Mouse (Mus musculus): ENCODE results near the gene Lrrc4. TPM values are rescaled to one million over a fixed set of nuclear protein-coding genes. Genes with fewer than 3 reads are reported as not detected.
A peak's percentile ranks its signal among the peaks of the same experiment; 100 is the strongest.

The Lrrc4 gene
- polyA plus RNA-seq, 1 experiment from 2014 or later: 0.40 TPM

- WGBS: 74% methylated on average over 3 of the region's 3 CpGs
- no peak overlapping the region for H3K4me2 ChIP-seq
- no peaks in the 10 kb centered on the region for H3K36me3 ChIP-seq
- H3K27me3 ChIP-seq (replicated peaks): no peaks in the 10 kb centered on the region
- no peak overlapping the region for H3K9ac ChIP-seq
- H3K27ac ChIP-seq (replicated peaks): no peak overlapping the region
- no peaks in the 10 kb centered on the region for H3K9me3 ChIP-seq
- H3K4me1 ChIP-seq: peaks cover 33% of the 10 kb centered on the region
- no peak overlapping the region for H3K4me3 ChIP-seq
- ATAC-seq (ENCODE audit: extremely low read depth, insufficient number of reproducible peaks, low FRiP score, low TSS enrichment): no peak
Measured at GRCm38 (mm10) chr6:28841569-28841968, 10.0 kb upstream of the Lrrc4 start.

- no peak overlapping the region for H3K27ac ChIP-seq (replicated peaks)
- ATAC-seq (ENCODE audit: extremely low read depth, insufficient number of reproducible peaks, low FRiP score, low TSS enrichment): no peak
- H3K4me1 ChIP-seq: peaks cover 22% of the 10 kb centered on the region
- no peak overlapping the region for H3K4me3 ChIP-seq
- no peaks in the 10 kb centered on the region for H3K36me3 ChIP-seq
- 0 out of 2 replicates have a peak, but pooled peaks cover 6% of the 10 kb centered on the region for H3K27me3 ChIP-seq (replicated peaks)
- H3K9ac ChIP-seq: no peak overlapping the region
- H3K9me3 ChIP-seq: no peaks in the 10 kb centered on the region
- no peak overlapping the region for H3K4me2 ChIP-seq
Measured at GRCm38 (mm10) chr6:28836600-28836999, 5.1 kb upstream of the Lrrc4 start.

GRCm38 (mm10) chr6:28834046-28834445 lies 2.5 kb upstream of the Lrrc4 start:
- no peaks in the 10 kb centered on the region for H3K36me3 ChIP-seq
- H3K9ac ChIP-seq: no peak overlapping the region
- ATAC-seq (ENCODE audit: extremely low read depth, insufficient number of reproducible peaks, low FRiP score, low TSS enrichment): no peak
- no peaks in the 10 kb centered on the region for H3K9me3 ChIP-seq
- H3K4me2 ChIP-seq: peak overlapping the region; percentile 97
- 58% methylated on average over 2 of the region's 2 CpGs for WGBS
- H3K4me1 ChIP-seq: peaks cover 18% of the 10 kb centered on the region
- H3K4me3 ChIP-seq: 0 out of 2 replicates have a peak overlapping the region, but pooled peaks have one; percentile 71
- peaks cover 26% of the 10 kb centered on the region for H3K27me3 ChIP-seq (replicated peaks)
- no peak overlapping the region for H3K27ac ChIP-seq (replicated peaks)

GRCm38 (mm10) chr6:28833380-28833822 lies 1.9 kb upstream of the Lrrc4 start:
- Histone ChIP-seq H3K9me3 (no peaks in the 10 kb centered on the region), H3K4me3 (peak overlapping the region; percentile 71), H3K27me3 (replicated peaks) (peaks cover 26% of the 10 kb centered on the region), H3K4me1 (peaks cover 21% of the 10 kb centered on the region), H3K36me3 (no peaks in the 10 kb centered on the region), H3K27ac (replicated peaks) (no peak overlapping the region), H3K4me2 (peak overlapping the region; percentile 97), H3K9ac (peak overlapping the region; percentile 85)
- ATAC-seq (ENCODE audit: extremely low read depth, insufficient number of reproducible peaks, low FRiP score, low TSS enrichment): peak; percentile 45; the same call in 1 of the 2 replicates
- 1% methylated on average over 41 of the region's 43 CpGs for WGBS

GRCm38 (mm10) chr6:28832751-28833291 lies 1.3 kb upstream of the Lrrc4 start:
- no peak; the same call in 1 of the 2 replicates for ATAC-seq (ENCODE audit: extremely low read depth, insufficient number of reproducible peaks, low FRiP score, low TSS enrichment)
- H3K36me3 ChIP-seq: no peaks in the 10 kb centered on the region
- H3K4me2 ChIP-seq: peak overlapping the region; percentile 97
- peaks cover 26% of the 10 kb centered on the region for H3K27me3 ChIP-seq (replicated peaks)
- peak overlapping the region; percentile 71 for H3K4me3 ChIP-seq
- H3K9ac ChIP-seq: peak overlapping the region; percentile 85
- H3K4me1 ChIP-seq: peaks cover 21% of the 10 kb centered on the region
- H3K27ac ChIP-seq (replicated peaks): no peak overlapping the region
- WGBS: under 1% methylated on average over 56 of the region's 58 CpGs
- H3K9me3 ChIP-seq: no peaks in the 10 kb centered on the region

GRCm38 (mm10) chr6:28831854-28832750 lies 555 bp upstream of the Lrrc4 start:
- peaks cover 26% of the 10 kb centered on the region for H3K27me3 ChIP-seq (replicated peaks)
- peak overlapping the region; percentile 85 for H3K9ac ChIP-seq
- no peaks in the 10 kb centered on the region for H3K9me3 ChIP-seq
- H3K4me1 ChIP-seq: peaks cover 27% of the 10 kb centered on the region
- ATAC-seq (ENCODE audit: extremely low read depth, insufficient number of reproducible peaks, low FRiP score, low TSS enrichment): peak; percentile 33; the same call in 1 of the 2 replicates
- no peak overlapping the region for H3K27ac ChIP-seq (replicated peaks)
- no peaks in the 10 kb centered on the region for H3K36me3 ChIP-seq
- under 1% methylated on average over 67 of the region's 82 CpGs for WGBS
- peak overlapping the region; percentile 71 for H3K4me3 ChIP-seq
- peak overlapping the region; percentile 97 for H3K4me2 ChIP-seq

- H3K4me3 ChIP-seq: no peak overlapping the region
- no peak overlapping the region for H3K9ac ChIP-seq
- peaks cover 26% of the 10 kb centered on the region for H3K27me3 ChIP-seq (replicated peaks)
- no peaks in the 10 kb centered on the region for H3K9me3 ChIP-seq
- H3K4me2 ChIP-seq: no peak overlapping the region
- H3K27ac ChIP-seq (replicated peaks): no peak overlapping the region
- H3K36me3 ChIP-seq: no peaks in the 10 kb centered on the region
- ATAC-seq (ENCODE audit: extremely low read depth, insufficient number of reproducible peaks, low FRiP score, low TSS enrichment): no peak
- peaks cover 29% of the 10 kb centered on the region for H3K4me1 ChIP-seq
- 92% methylated on average over 12 of the region's 12 CpGs for WGBS
Measured at GRCm38 (mm10) chr6:28830306-28830705, 1.2 kb downstream of the Lrrc4 start.

- 40% methylated on average over 6 of the region's 6 CpGs for WGBS
- Histone ChIP-seq H3K4me2 (peak overlapping the region; percentile 1; the same call in 1 of the 2 replicates), H3K27me3 (replicated peaks) (peaks cover 20% of the 10 kb centered on the region), H3K27ac (replicated peaks) (no peak overlapping the region), H3K9ac (no peak overlapping the region), H3K4me1 (peaks cover 24% of the 10 kb centered on the region), H3K4me3 (no peak overlapping the region), H3K9me3 (no peaks in the 10 kb centered on the region), H3K36me3 (no peaks in the 10 kb centered on the region)
- no peak for ATAC-seq (ENCODE audit: extremely low read depth, insufficient number of reproducible peaks, low FRiP score, low TSS enrichment)
Measured at GRCm38 (mm10) chr6:28828593-28828992, 3.0 kb downstream of the Lrrc4 start.

- peaks cover 20% of the 10 kb centered on the region for H3K27me3 ChIP-seq (replicated peaks)
- H3K9ac ChIP-seq: no peak overlapping the region
- H3K27ac ChIP-seq (replicated peaks): no peak overlapping the region
- no peak overlapping the region for H3K4me3 ChIP-seq
- no peaks in the 10 kb centered on the region for H3K9me3 ChIP-seq
- H3K4me2 ChIP-seq: no peak overlapping the region
- H3K4me1 ChIP-seq: peaks cover 21% of the 10 kb centered on the region
- ATAC-seq (ENCODE audit: extremely low read depth, insufficient number of reproducible peaks, low FRiP score, low TSS enrichment): no peak
- WGBS: 50% methylated on average over 3 of the region's 3 CpGs
- no peaks in the 10 kb centered on the region for H3K36me3 ChIP-seq
Measured at GRCm38 (mm10) chr6:28827565-28827964, 4.0 kb downstream of the Lrrc4 start.

GRCm38 (mm10) chr6:28826689-28827389 lies 4.7 kb downstream of the Lrrc4 start:
- 69% methylated on average over 9 of the region's 9 CpGs for WGBS
- no peak overlapping the region for H3K4me2 ChIP-seq
- no peak for ATAC-seq (ENCODE audit: extremely low read depth, insufficient number of reproducible peaks, low FRiP score, low TSS enrichment)
- H3K9me3 ChIP-seq: no peaks in the 10 kb centered on the region
- H3K27ac ChIP-seq (replicated peaks): no peak overlapping the region
- H3K36me3 ChIP-seq: no peaks in the 10 kb centered on the region
- no peak overlapping the region for H3K9ac ChIP-seq
- H3K4me1 ChIP-seq: peaks cover 18% of the 10 kb centered on the region
- peaks cover 20% of the 10 kb centered on the region for H3K27me3 ChIP-seq (replicated peaks)
- no peak overlapping the region for H3K4me3 ChIP-seq

- Histone ChIP-seq H3K27me3 (replicated peaks) (peaks cover 14% of the 10 kb centered on the region), H3K27ac (replicated peaks) (no peak overlapping the region), H3K9me3 (no peaks in the 10 kb centered on the region), H3K9ac (no peak overlapping the region), H3K4me3 (no peak overlapping the region), H3K4me2 (no peak overlapping the region), H3K4me1 (peaks cover 15% of the 10 kb centered on the region), H3K36me3 (no peaks in the 10 kb centered on the region)
- ATAC-seq (ENCODE audit: extremely low read depth, insufficient number of reproducible peaks, low FRiP score, low TSS enrichment): no peak
- 68% methylated on average over 3 of the region's 3 CpGs for WGBS
Measured at GRCm38 (mm10) chr6:28825894-28826293, 5.7 kb downstream of the Lrrc4 start.
